Mouse (Mus musculus): Measurements from ENCODE around the gene Rsph14.

GRCm38 (mm10) chr10:74928276-74928675, 104.1 kb downstream of the Rsph14 start:
- no peak for TF ChIP-seq ELF1 (IDR thresholded peaks at IDR 0.05; ENCODE audit: low read depth, low read length)
- TF ChIP-seq NELFE (IDR thresholded peaks at IDR 0.05; ENCODE audit: low read depth, low read length) = no peak
- TF ChIP-seq POLR2A (IDR thresholded peaks at IDR 0.05; ENCODE audit: control insufficient read depth in 1 of 2, insufficient read depth in 1 of 2, low read depth in 1 of 2, low read length in 2 of 2, poor library complexity in 1 of 2) = no peak
- TF ChIP-seq CHD1 (IDR thresholded peaks at IDR 0.05; ENCODE audit: low read depth, low read length) = no peak
- TF ChIP-seq EP300 (IDR thresholded peaks at IDR 0.05; ENCODE audit: low read depth in 1 of 2, low read length in 2 of 2) = no peak
- no peak for TF ChIP-seq E2F4 (IDR thresholded peaks at IDR 0.05; ENCODE audit: borderline replicate concordance, low read depth, low read length)
